Mouse (Mus musculus) C2C12 (cell line): ENCODE measurements at regions not wholly inside any gene's neighbourhood (a gene's known extent, or its start where the extent isn't known, plus 50 kb on each side); places are given as distances from the start of the nearest gene placed in this dataset.

Source experiments
- CEBPB ChIP-seq: IDR thresholded peaks from one replicate; pipeline ENCODE4 v1.6.1; 2011; ENCODE audit warnings: low read depth, mild to moderate bottlenecking, control low read depth, moderate library complexity
- CTCF ChIP-seq: IDR thresholded peaks from one replicate; pipeline ENCODE4 v1.5.1; 2011; ENCODE audit not compliant: control insufficient read depth, insufficient read depth, insufficient read length
- FOSL1 ChIP-seq: IDR thresholded peaks from one replicate; pipeline ENCODE4 v1.8.0; 2011; ENCODE audit warnings: mild to moderate bottlenecking, low read length; ENCODE audit not compliant: poor library complexity, insufficient read depth, severe bottlenecking
- MAX ChIP-seq: IDR thresholded peaks from one replicate; pipeline ENCODE4 v1.6.1; 2011; ENCODE audit warnings: mild to moderate bottlenecking, control low read depth
- MYOD1 ChIP-seq: IDR thresholded peaks from one replicate; pipeline ENCODE4 v1.6.1; 2011; ENCODE audit warnings: low read depth; ENCODE audit not compliant: control insufficient read depth, insufficient read length
- MYOG ChIP-seq: IDR thresholded peaks from one replicate; pipeline ENCODE4 v1.6.1; 2011; ENCODE audit not compliant: control insufficient read depth, insufficient read length; ENCODE audit errors: extremely low read depth
- USF1 ChIP-seq: IDR thresholded peaks from one replicate; pipeline ENCODE4 v1.6.1; 2011; ENCODE audit warnings: low read depth, mild to moderate bottlenecking, control low read depth, moderate library complexity

- TF ChIP-seq USF1 (no peak), CTCF (no peak), MYOD1 (no peak), FOSL1 (no peak), CEBPB (no peak), MAX (no peak), MYOG (no peak)
These were observed 90.1 kb upstream of the Hhip start for GRCm38 (mm10) chr8:80147929-80148328.
